Mouse (Mus musculus) heart, embryonic 14.5 days (tissue): ENCODE data around the gene Adamts6. TPM values are rescaled to one million over a fixed set of nuclear protein-coding genes. Genes with fewer than 3 reads are reported as not detected.
A peak's percentile ranks its signal among the peaks of the same experiment; 100 is the strongest.

Experiments
- ATAC-seq: fragments of 200-750 bp; cut with Nextera tagmentation; 2 replicates; pipeline ENCODE4 v1.8.0; 2017; ENCODE audit warnings: low read depth, moderate TSS enrichment; ENCODE audit not compliant: insufficient number of reproducible peaks, insufficient read depth, low FRiP score
- H3K27ac ChIP-seq, 2 experiments: fragments of 200-500 bp in 1 of 2; fragments of 300-500 bp in 1 of 2; sonication (generic) in 1 of 2; replicated peaks in 1 of 2; 2 replicates each; pipeline ENCODE4 v1.5.1; 2012 to 2014; ENCODE audit warnings: low read depth in 2 of 2, low read length in 2 of 2, control low read depth in 1 of 2, mild to moderate bottlenecking in 1 of 2, mixed read lengths in 1 of 2; ENCODE audit not compliant: control insufficient read depth in 1 of 2, insufficient read depth in 1 of 2
- H3K27me3 ChIP-seq: fragments of 300-500 bp; sonication (generic); 2 replicates; pipeline ENCODE4 v1.6.1; 2014; ENCODE audit warnings: mild to moderate bottlenecking, low read length, control low read depth; ENCODE audit not compliant: control insufficient read depth, insufficient read depth
- H3K36me3 ChIP-seq: fragments of 300-500 bp; sonication (generic); 2 replicates; pipeline ENCODE4 v1.6.1; 2014; ENCODE audit warnings: mild to moderate bottlenecking, control low read depth, low read length, mixed read lengths; ENCODE audit not compliant: control insufficient read depth, insufficient read depth
- H3K4me1 ChIP-seq, 2 experiments: fragments of 200-500 bp in 1 of 2; fragments of 300-500 bp in 1 of 2; sonication (generic) in 1 of 2; 2 replicates each; pipeline ENCODE4 v1.6.1; 2012 to 2014; ENCODE audit warnings: low read length in 2 of 2, control low read depth in 1 of 2, mixed read lengths in 1 of 2; ENCODE audit not compliant: control insufficient read depth in 2 of 2, insufficient read depth in 2 of 2
- H3K4me2 ChIP-seq: fragments of 300-500 bp; sonication (generic); 2 replicates; pipeline ENCODE4 v1.6.1; 2014; ENCODE audit warnings: mild to moderate bottlenecking, low read length
- H3K4me3 ChIP-seq, 2 experiments: fragments of 200-500 bp in 1 of 2; fragments of 300-500 bp in 1 of 2; sonication (generic) in 1 of 2; 2 replicates each; pipeline ENCODE4 v1.5.1; 2012 to 2014; ENCODE audit warnings: low read length in 2 of 2, mild to moderate bottlenecking in 2 of 2, control low read depth in 1 of 2, low read depth in 1 of 2, moderate library complexity in 1 of 2; ENCODE audit not compliant: control insufficient read depth in 1 of 2, insufficient read depth in 1 of 2
- H3K9ac ChIP-seq: fragments of 300-500 bp; sonication (generic); 2 replicates; pipeline ENCODE4 v1.6.1; 2014; ENCODE audit warnings: mild to moderate bottlenecking, low read length
- H3K9me3 ChIP-seq: fragments of 300-500 bp; sonication (generic); 2 replicates; pipeline ENCODE4 v1.6.1; 2016; ENCODE audit warnings: low read length, control low read depth; ENCODE audit not compliant: control insufficient read depth
- WGBS: fragments of 180-500 bp; shearing (Covaris S2); extraction: QIAGEN DNeasy Blood & Tissue Kit; methylation state at CpG from one replicate; pipeline ENCODE4 v1.1.7; 2014; 5-methylcytosine and 5-hydroxymethylcytosine counted together
- polyA plus RNA-seq: library from polyadenylated mRNA; unstranded; fragments of >200 nt; fragmentation: Nextera tagmentation; extraction: Ambion mirVana; gene quantifications from 2 replicates; pipeline ENCODE4 v1.2.1, GENCODE M21; 2014

Adamts6 gene
- 9.8 and 10.7 TPM in 2 replicates for polyA plus RNA-seq

GRCm38 (mm10) chr13:104287366-104288225, at the start of gene Adamts6:
TSS of gene Adamts6 (plus strand) at chr13:104287835.
- ATAC-seq, result no peak
- Histone ChIP-seq H3K27me3 (no peaks in the 10 kb centered on the region), H3K4me1 (peaks cover 0 to 6% of the 10 kb centered on the region in 2 experiments; a peak in 1 of 4 replicates), H3K9me3 (no peaks in the 10 kb centered on the region), H3K27ac (peak within 1 kb of the TSS; percentile 94 to 98), H3K9ac (peak within 1 kb of the TSS; percentile 86), H3K4me3 (peak within 1 kb of the TSS; percentile 50 to 68), H3K36me3 (no peaks in the 10 kb centered on the region), H3K4me2 (peak within 1 kb of the TSS; percentile 79)
- WGBS, result under 1% methylated on average over 23 of the region's 23 CpGs

DNA sequence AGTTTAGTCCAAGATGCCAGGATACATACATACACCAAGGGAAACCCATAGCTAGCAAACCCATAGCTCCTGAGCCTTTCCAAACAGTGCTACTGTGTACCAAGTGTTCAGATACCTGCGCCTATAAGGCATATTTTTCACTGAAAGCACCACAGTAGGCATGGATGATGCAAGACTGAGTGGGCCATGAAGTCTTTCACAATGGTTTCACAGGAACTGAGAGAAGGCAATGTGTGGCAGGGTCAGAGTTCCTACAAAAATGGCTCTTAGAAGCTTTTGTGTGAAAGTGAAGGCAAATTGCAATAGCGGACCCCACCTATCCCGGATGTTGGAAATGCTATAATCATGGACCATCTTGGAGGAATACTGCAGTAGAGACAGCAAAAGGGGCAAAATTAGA, 28.6 kb upstream of the Adamts6 start:
- 0 out of 2 replicates have a peak, but pooled peaks cover 3% of the 10 kb centered on the region for H3K9me3 ChIP-seq
- no peak overlapping the region for H3K27ac ChIP-seq
- no peaks in the 10 kb centered on the region for H3K36me3 ChIP-seq
- no peaks in the 10 kb centered on the region for H3K27me3 ChIP-seq
- ATAC-seq, result no peak
- H3K4me2 ChIP-seq, result no peak overlapping the region
- H3K4me1 ChIP-seq, result no peaks in the 10 kb centered on the region
- WGBS, result 84% methylated on average over 3 of the region's 3 CpGs
- H3K4me3 ChIP-seq, result no peak overlapping the region
- no peak overlapping the region for H3K9ac ChIP-seq

GRCm38 (mm10) chr13:104285031-104285431, 2.6 kb upstream of the Adamts6 start:
- H3K4me1 ChIP-seq, result no peaks in the 10 kb centered on the region
- H3K27ac ChIP-seq, result peak overlapping the region in 1 of 2 experiments; percentile 94; a peak in 2 of 4 replicates
- H3K36me3 ChIP-seq, result no peaks in the 10 kb centered on the region
- H3K27me3 ChIP-seq, result no peaks in the 10 kb centered on the region
- peak overlapping the region; percentile 86 for H3K9ac ChIP-seq
- WGBS, result 5% methylated on average over 2 of the region's 2 CpGs
- H3K4me2 ChIP-seq, result peak overlapping the region; percentile 79
- H3K4me3 ChIP-seq, result no peak overlapping the region
- no peaks in the 10 kb centered on the region for H3K9me3 ChIP-seq
- no peak for ATAC-seq

DNA sequence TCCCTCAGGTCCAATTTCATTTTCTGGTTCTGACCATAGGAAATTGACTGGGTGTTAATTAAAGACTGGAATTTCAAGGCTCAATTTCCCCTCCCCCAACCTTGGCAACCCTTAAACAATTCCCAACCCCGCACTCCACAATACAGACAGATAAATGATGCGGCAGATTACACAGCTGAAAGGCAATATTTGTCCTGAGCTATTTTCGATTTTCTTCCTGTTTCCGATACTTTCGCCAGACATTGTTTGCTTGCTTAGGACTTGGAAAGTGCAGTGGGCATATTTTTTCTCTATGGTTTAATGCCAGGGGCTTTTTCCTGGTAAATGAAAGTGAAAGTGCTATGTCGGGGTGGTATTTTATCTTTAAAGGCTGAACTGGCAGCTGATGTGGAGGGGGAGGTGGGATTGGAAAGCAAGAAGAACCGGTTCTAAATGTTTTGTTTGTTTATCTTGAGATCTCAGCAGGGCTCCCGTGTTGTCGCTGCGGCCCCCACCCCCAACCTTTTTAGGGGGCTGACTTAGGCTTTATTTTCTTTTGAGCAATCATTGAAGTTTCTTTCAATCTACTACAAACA, 1.8 kb upstream of the Adamts6 start:
- peak overlapping the region; percentile 50 to 60 for H3K4me3 ChIP-seq
- peaks cover 0 to 4% of the 10 kb centered on the region in 2 experiments; a peak in 1 of 4 replicates for H3K4me1 ChIP-seq
- H3K27me3 ChIP-seq, result no peaks in the 10 kb centered on the region
- H3K4me2 ChIP-seq, result peak overlapping the region; percentile 79
- peak overlapping the region; percentile 80 to 94 for H3K27ac ChIP-seq
- H3K36me3 ChIP-seq, result no peaks in the 10 kb centered on the region
- 1% methylated on average over 10 of the region's 10 CpGs for WGBS
- ATAC-seq, result no peak
- H3K9ac ChIP-seq, result peak overlapping the region; percentile 86
- H3K9me3 ChIP-seq, result no peaks in the 10 kb centered on the region

DNA sequence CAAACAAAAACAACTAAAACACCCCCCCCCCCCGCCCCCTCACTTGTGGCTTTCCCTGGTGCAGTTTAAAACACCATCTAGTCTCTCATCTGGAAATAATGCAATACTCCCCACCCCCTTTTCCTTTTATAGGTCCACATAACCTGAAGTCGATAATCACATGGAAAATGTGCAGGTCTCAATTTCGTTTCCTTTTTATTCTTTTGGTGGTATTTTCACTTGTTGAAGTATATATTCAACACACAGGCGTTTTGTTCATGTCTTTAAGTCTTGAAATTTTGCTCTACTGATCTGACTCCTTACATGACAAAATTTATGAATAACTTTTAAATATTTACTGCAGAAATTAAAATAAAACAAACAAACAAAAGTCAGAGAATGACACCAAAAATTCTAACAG, 1.3 kb upstream of the Adamts6 start:
- no peak for ATAC-seq
- peak overlapping the region; percentile 80 to 94; a peak in 2 of 4 replicates for H3K27ac ChIP-seq
- H3K4me2 ChIP-seq, result peak overlapping the region; percentile 79
- WGBS, result 2% methylated on average over 4 of the region's 4 CpGs
- H3K27me3 ChIP-seq, result no peaks in the 10 kb centered on the region
- H3K36me3 ChIP-seq, result no peaks in the 10 kb centered on the region
- peak overlapping the region; percentile 86 for H3K9ac ChIP-seq
- peak overlapping the region; percentile 50 to 60 for H3K4me3 ChIP-seq
- H3K4me1 ChIP-seq, result peaks cover 0 to 6% of the 10 kb centered on the region in 2 experiments; a peak in 1 of 4 replicates
- H3K9me3 ChIP-seq, result no peaks in the 10 kb centered on the region

DNA sequence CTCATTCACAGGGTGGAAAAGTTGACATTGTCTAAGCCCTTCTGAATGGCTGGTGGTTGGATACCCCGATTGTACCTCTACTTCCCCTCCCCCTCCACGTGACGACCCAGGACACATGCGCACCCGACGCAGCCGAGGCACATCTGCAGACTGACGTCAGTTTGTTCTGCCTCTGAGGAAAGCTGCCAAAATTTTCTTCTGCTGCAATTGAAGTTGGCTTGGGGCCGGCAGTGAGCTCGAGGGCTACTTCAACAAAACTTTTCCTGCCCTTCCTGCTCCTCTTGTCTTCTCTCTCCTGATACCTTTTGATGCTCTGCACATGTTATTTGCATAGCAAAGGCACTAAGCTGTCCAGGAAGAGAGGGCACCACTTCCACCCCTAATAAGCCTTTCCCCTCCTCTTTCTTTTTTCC, 732 bp upstream of the Adamts6 start:
- 0% methylated on average over 10 of the region's 10 CpGs for WGBS
- peaks cover 0 to 6% of the 10 kb centered on the region in 2 experiments; a peak in 1 of 4 replicates for H3K4me1 ChIP-seq
- peak overlapping the region; percentile 50 for H3K4me3 ChIP-seq
- H3K4me2 ChIP-seq, result peak overlapping the region; percentile 79
- peak overlapping the region; percentile 94 to 98 for H3K27ac ChIP-seq
- H3K27me3 ChIP-seq, result no peaks in the 10 kb centered on the region
- no peaks in the 10 kb centered on the region for H3K36me3 ChIP-seq
- no peaks in the 10 kb centered on the region for H3K9me3 ChIP-seq
- peak; percentile 91 for ATAC-seq
- H3K9ac ChIP-seq, result peak overlapping the region; percentile 86

- Histone ChIP-seq H3K9ac (peak overlapping the region; percentile 86), H3K4me1 (peaks cover 0 to 6% of the 10 kb centered on the region in 2 experiments; a peak in 1 of 4 replicates), H3K4me2 (peak overlapping the region; percentile 79), H3K27me3 (no peaks in the 10 kb centered on the region), H3K36me3 (no peaks in the 10 kb centered on the region), H3K4me3 (peak overlapping the region; percentile 50 to 68), H3K27ac (peak overlapping the region; percentile 80 to 94), H3K9me3 (no peaks in the 10 kb centered on the region)
- WGBS, result 1% methylated on average over 7 of the region's 7 CpGs
- 0 out of 2 replicates have a peak, but pooled peaks have one; percentile 41 for ATAC-seq
Observed at GRCm38 (mm10) chr13:104288226-104288859, 708 bp downstream of the Adamts6 start.
